Mouse (Mus musculus): ENCODE measurements at regions not wholly inside any gene's neighbourhood (a gene's known extent, or its start where the extent isn't known, plus 50 kb on each side); places are given as distances from the start of the nearest gene placed in this dataset.

GRCm38 (mm10) chr2:57424879-57425278 is 187.4 kb downstream of the Gpd2 start:
- DNase-seq: no peak

DNA sequence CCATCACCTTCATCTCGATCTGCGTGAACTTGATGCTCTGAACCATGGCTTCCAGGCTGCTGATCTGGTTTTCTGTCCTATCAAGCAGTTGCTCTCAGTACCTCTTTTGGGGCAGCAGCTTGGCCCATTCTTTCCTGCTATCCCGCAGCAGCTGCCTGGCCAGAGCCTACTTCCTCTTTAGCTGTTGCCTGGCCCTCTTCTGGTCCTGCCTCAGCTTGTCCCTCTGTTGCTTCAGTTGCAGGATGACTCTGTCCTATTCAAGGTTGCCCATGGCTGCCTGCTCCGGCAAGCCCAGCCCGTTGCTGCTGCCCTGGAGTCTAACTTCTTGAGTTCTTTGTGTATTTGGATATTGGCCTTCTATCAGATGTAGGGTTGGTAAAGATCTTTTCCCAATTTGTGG is 188.0 kb downstream of the Gpd2 start:
- no peak for DNase-seq

DNA sequence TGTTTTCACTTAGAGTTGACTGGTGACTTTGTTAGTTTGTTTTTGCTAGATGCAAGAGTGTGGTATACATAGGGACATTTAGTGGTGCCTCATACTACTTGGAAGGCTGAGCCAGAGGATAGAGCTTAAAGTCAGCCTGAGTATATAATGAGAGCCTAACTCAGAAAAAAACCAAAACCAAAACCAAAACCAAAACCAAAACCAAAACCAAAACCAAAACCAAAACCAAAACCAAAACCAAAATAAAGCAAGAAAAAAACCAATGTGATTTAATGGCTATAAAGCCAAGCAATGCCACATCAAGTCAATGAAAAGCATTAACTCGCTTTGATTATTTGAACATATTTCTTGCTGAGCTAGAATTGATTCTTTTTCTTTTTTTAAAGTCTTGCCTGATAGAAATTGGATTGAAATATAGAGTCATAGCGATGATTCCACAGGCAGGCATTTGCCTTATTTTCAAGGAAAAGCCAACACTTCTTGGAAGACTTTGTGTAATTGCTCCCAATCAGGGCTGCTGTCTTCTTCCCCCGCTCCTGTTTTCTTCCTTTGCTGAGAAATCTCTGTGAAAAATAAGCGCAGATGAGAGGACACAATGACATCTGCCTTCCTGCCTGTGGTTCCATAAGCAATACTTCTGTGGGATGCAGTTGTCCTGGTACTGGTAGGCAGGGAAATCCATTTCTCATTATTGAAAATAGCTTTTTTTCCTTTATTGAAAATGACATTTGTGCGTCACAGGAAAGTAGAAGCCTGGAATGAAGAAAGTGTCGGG is 213.7 kb downstream of the Gpd2 start:
- no peak for DNase-seq

DNA sequence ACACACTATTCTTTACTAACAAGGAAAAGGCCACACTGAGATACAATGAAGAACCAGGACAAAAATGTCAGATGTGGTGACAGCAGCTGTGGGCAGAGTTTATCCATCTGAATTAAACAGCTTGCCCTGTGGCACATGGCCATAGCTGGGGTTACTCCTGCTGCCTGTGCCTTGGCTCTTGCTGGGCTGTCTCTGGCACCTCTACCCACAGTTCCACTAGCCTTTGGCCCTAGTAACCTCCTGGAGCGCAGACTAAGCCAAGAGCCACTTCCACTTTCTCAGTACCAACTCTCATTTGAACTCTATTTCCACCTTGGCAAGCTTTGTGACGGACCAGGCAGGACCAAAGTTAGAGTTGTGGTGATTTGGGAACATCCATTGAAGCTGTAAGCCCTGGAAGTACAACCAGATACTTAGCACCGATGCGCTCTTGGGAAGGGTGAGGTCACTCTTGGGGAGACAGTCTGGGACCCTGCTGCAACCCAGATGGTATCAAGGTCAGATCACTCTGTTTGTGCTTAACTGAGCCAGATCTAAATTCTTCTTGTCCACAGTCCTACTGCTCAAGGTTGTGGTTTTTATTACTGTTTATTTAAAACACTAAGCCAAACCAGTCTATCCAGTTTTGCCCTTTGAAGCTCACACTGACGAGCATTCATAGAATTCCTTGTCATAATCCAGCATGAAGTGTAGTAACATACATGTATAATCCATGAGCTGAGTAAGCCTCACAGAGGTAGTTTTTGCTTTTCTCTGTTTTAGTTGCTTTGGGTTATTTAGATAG is 216.7 kb downstream of the Gpd2 start:
- DNase-seq: peak; percentile 12

DNA sequence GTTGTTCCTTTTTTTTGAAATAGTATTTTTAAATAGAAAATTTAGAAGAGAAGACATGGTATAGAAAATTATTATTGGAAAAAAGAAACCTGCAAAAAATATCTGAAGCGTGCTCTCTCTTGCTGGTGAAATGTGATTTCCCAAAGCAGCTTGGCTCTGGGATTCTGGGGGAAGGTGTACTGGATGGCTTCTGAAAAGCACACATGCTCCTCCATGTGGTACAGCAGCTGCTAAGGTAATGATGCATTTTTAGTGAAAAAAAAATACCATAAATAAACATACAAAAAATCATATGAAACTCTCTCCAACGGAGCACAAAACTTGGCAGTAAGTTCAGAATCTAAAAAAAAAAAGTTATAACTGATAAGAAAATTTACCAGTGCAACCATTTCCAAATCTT is 222.5 kb downstream of the Gpd2 start:
- no peak for DNase-seq

DNA sequence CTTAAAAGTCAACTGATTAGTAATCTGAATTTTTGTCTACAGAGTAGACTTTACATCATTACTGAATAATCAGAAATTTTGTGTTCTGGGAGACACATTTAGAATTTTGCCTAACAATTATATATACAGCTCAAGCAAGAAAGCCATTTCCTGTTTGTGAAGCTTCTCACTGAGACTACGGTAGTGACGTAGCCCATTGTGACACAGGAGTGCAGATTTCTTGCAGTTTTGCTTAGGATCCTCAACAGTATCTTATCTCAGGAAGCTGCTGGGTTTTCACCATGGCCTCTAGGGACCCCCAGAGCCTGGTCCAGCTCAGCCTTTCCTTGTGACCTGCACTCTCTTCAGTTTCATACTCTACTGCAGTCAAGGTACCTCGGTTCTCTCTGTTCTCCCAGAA is 236.4 kb downstream of the Gpd2 start:
- DNase-seq: no peak

DNA sequence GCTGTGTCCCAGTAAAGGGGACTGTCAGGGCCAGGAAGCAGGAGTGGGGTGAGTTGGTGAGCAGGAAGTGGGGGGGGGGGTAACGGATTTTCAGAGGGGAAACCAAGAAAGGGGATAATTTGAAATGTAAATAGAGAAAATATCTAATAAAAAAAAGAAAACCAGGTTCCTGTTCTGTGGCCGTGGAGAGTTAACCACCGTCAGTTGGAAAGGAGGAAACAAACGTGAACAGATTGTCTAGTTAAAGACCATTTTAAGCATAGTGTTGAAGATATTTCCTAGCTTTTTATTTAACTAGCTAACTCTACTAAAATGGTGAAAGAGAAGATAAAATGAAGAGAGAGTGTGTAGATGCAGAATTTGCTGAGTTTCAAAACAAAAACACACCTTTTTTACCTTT is 254.7 kb downstream of the Gpd2 start:
- no peak for DNase-seq

DNA sequence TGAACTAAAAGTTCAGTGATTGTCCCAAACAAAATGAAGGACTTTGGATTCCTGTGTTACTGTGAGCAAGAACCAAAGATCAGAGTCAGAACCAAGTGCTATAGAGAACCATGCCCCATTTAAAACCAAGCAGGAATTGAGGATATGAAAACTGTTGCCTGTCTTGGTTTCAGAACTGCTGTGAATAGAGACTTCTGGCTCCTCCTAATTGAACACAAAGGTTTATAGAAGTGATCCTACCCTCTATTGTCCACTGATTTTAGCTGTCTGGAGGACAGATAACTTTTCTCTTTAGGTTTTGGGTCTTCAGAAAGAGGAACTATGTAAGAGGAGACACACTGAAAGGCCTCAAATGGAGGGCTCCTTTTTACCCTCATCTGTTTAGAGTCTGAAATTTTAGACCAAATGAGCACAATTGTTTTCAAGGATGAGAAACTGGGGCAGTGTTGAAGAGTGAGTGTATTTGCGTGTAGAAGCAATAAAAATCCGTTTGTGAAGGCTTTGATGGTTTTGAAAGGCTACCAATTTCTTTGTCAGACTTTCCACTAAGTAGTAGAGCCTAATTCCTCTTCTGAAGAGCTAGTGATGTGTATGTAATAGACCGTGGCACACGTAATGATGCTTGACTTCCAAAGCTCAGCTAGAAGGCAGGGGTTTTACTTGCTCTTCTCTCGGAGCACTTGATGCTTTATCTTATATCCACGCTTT is 255.6 kb downstream of the Gpd2 start:
- no peak for DNase-seq

- DNase-seq: no peak
These were observed 259.0 kb downstream of the Gpd2 start for GRCm38 (mm10) chr2:57496315-57496954.

DNA sequence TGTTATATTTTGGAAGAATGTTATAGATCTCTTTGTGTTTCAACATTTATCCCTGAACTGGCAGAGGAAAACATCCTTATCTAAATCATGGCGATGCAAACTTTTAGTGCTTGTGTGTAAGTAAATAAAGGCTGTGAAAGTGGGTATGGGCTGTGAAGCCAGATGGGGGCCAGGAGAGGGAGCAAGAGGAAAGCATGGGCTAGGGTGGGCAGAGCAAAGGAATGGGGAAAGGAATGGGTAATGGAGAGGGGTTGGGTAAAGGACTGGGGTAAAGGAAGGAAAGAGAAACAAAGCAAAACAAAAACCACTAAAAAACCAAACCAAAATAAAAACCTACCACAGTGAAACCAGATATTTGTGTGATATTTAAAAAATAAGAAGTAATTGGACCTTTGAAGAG is 260.5 kb downstream of the Gpd2 start:
- no peak for DNase-seq

GRCm38 (mm10) chr2:57504678-57505077 is 267.2 kb downstream of the Gpd2 start:
- no peak for DNase-seq

DNA sequence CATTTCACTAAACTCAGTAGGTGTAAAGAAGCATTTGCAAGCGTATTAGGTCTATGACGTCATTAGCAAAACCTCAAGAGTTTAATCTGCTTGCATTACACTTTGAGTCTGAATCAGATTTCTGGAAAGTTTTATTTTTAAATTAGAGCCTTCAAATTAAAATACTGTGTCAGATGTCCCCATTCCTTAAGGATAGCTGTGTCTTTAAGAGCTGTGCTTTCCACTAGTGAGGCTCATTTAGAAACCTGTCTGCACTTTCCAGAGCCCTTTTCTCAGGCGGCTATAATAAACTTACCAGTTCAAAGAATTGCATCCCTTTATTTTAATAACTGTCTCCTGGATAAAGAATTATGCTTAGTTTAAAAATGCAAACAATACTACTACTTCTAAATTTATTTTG is 285.0 kb downstream of the Gpd2 start:
- DNase-seq: no peak

DNA sequence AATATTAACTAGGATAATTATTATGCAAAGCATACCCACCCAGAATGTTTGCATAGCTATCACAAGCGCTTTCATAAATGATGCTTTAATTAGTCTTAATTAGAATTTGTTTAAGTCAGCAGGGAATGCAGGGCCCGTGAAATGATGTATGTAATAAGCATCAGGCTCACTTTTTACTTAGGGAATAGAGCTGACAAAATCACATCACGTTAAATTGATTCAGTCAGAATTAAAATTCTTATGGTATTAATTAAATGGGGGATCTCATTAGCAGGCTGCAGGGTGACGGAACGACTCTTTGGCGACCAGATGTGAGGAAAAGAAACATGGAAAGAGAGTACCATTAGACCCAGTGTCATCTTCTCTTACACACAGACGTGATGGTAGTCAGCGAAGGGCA is 285.5 kb downstream of the Gpd2 start:
- DNase-seq: no peak

- no peak for DNase-seq
These were observed 290.5 kb downstream of the Gpd2 start for GRCm38 (mm10) chr2:57527966-57528365.

DNA sequence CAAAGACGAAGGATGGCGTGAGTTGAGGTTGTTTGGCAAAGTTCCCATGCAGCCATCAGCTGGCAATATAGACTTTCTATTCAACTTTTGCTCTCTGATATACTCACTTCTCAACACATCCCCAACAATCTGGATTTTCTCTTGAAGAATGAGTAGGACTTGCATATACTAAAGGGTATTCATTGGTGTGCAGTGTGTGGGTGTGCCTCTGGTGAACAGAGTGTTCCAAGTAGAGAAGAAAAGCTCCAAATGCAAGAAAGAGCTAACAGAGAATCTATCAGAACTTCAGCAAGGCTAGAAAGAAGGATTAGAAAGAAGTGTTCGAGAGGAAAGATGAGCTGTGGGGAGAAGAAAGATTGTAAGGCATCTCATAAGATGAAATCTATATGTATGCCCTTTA is 302.4 kb downstream of the Gpd2 start:
- no peak for DNase-seq

- no peak for DNase-seq
These were observed 327.8 kb downstream of the Gpd2 start for GRCm38 (mm10) chr2:57565258-57565657.

DNA sequence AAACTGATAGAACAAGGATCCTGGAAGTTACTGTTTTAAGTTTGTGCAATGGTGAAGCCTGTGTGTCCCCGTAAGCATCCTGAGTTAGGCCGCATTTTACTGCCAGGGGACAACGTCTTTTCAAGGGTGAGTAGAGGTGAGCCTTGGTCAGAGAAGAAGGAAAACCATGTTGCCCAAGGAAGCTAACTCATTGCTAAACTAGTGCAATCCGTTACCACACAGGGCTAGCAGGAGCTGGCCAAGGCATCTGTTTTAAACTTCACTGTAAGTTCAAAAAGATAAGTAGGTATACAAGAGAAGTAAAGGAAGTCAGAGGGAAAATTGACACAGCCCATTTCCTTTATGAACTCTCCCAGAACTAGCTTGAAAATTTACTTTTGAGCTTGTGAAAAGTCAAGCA is 328.7 kb downstream of the Gpd2 start:
- no peak for DNase-seq

DNA sequence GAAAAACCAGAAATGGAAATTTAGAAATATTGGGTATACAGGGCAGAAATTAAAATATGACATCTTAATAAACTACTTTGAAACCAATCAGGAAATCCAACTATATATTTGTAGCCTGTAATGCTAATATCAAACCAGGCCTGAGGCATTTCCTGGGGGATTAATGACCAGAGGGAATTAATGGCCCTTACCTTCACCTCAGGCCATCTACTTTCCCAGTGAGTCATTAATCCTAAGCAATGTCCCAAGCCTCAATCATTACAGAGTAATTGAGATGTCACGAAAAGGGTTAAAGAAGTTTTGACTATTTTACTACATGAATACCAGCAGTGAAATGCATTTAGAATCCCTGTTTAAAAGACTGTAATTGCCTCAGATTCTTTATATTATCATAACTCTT is 329.7 kb downstream of the Gpd2 start:
- DNase-seq: no peak

- no peak for DNase-seq
These were observed 349.6 kb downstream of the Gpd2 start for GRCm38 (mm10) chr2:57587065-57587464.

DNA sequence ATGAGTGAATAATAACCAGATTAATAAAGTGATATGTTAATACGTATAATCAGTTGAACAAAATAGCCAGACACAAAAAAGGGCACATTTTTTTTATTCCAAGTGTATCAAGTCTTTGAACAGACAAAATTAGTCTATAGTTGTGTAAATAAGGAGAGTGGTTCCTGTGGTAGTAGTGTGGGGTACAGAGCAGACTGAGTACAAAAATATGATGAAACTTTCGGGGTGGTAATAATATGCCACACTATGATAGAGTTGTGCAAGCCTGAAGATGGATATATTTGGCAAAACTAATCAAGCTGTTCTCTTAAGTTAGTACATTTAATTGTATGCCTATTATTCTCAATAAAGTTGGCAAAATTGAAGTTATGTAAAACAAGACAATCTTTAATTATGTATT is 356.1 kb downstream of the Gpd2 start:
- DNase-seq: no peak

- no peak for DNase-seq
These were observed 360.4 kb downstream of the Gpd2 start for GRCm38 (mm10) chr2:57597694-57598358.

DNA sequence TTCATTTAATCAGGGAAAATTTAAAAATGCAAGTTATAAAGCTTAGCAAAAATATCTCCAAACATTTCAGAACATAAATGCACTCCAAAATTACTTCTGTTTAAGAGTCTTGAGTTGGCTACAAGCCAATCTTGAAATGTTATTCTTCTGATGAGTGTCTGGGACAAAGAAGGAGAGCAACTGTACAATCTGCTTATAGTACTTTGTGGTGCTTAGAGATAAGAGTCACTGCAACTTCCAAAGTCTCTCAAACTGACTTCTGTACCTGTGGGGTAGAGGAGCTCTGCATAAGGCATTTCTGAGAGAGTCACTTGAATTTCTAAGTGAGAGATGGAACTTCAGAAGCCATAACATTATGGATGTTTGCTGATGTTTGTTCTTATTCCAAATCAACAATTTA is 374.2 kb downstream of the Gpd2 start:
- DNase-seq: no peak

GRCm38 (mm10) chr2:57613243-57613642 is 375.8 kb downstream of the Gpd2 start:
- no peak for DNase-seq

Data from adrenal gland, adult 8-10 months (tissue).